Mouse (Mus musculus): ENCODE data around the gene Lin54. TPM values are rescaled to one million over a fixed set of nuclear protein-coding genes. Genes with fewer than 3 reads are reported as not detected.

The Lin54 gene
- polyA plus RNA-seq, 1 experiment from 2014 or later, result 7.9 TPM

DNA sequence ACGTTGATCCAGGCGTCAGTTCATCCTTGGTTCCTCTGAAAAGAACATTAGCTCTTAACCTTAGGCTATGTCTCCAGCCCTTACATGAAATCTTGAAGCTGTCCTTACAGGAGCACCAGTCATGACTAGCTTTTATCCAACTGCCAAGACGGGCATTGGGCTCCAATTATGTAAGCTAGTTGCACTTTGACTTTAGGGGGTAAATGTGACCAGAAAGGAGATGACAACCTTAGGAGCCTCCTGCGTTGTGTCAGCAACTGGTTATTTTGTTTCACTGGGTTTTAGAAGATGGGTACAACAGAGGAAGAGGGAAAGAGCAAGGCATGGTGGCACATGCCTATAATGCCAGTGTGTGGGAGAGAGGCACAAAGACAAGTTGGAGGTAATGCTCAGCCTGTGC, 81.6 kb downstream of the Lin54 start:
- no peak for ATAC-seq (ENCODE audit: low read depth)
- no peaks in the 10 kb centered on the region for H3K9me3 ChIP-seq (ENCODE audit: control insufficient read depth, low read length)
- H3K36me3 ChIP-seq (ENCODE audit: control insufficient read depth, insufficient read depth, low read length), result peaks cover 48% of the 10 kb centered on the region
- peaks cover 19% of the 10 kb centered on the region for H3K4me1 ChIP-seq (ENCODE audit: control insufficient read depth, insufficient read depth, low read length)
- no peak overlapping the region for H3K4me2 ChIP-seq (ENCODE audit: low read depth, low read length)
- no peaks in the 10 kb centered on the region for H3K27me3 ChIP-seq (ENCODE audit: control insufficient read depth, insufficient read depth, low read length)
- 77% methylated on average over 4 of the region's 4 CpGs for WGBS
- H3K4me3 ChIP-seq (ENCODE audit: low read depth, low read length), result no peak overlapping the region
- H3K9ac ChIP-seq (replicated peaks; ENCODE audit: low read depth, low read length), result no peak overlapping the region
- H3K27ac ChIP-seq (ENCODE audit: low read depth, low read length), result no peak overlapping the region

DNA sequence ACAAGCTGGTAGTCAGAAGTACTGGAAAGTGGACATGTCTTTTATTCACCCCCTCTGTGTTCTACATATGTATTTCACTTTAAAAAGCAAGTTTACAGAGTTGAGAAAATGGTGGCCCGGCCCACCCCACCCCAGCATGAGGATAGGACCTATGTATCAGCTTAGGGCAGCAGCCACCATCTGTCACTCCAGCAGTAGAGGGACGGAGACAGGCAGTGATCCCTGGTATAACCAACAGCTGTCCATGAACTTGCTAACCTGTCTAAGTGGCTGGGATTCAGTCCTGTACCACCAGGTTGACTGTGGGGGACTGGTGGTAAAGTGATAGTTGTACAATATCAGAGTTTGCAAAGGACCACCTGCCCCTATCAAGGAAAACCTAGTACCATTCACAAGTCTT, 82.4 kb downstream of the Lin54 start:
- no peak for ATAC-seq (ENCODE audit: low read depth)
- H3K9me3 ChIP-seq (ENCODE audit: control insufficient read depth, low read length), result no peaks in the 10 kb centered on the region
- H3K36me3 ChIP-seq (ENCODE audit: control insufficient read depth, insufficient read depth, low read length), result peaks cover 45% of the 10 kb centered on the region
- H3K4me2 ChIP-seq (ENCODE audit: low read depth, low read length), result no peak overlapping the region
- H3K4me3 ChIP-seq (ENCODE audit: low read depth, low read length), result no peak overlapping the region
- peaks cover 19% of the 10 kb centered on the region for H3K4me1 ChIP-seq (ENCODE audit: control insufficient read depth, insufficient read depth, low read length)
- no peaks in the 10 kb centered on the region for H3K27me3 ChIP-seq (ENCODE audit: control insufficient read depth, insufficient read depth, low read length)
- no peak overlapping the region for H3K27ac ChIP-seq (ENCODE audit: low read depth, low read length)
- H3K9ac ChIP-seq (replicated peaks; ENCODE audit: low read depth, low read length), result no peak overlapping the region
- 82% methylated on average over 2 of the region's 2 CpGs for WGBS

DNA sequence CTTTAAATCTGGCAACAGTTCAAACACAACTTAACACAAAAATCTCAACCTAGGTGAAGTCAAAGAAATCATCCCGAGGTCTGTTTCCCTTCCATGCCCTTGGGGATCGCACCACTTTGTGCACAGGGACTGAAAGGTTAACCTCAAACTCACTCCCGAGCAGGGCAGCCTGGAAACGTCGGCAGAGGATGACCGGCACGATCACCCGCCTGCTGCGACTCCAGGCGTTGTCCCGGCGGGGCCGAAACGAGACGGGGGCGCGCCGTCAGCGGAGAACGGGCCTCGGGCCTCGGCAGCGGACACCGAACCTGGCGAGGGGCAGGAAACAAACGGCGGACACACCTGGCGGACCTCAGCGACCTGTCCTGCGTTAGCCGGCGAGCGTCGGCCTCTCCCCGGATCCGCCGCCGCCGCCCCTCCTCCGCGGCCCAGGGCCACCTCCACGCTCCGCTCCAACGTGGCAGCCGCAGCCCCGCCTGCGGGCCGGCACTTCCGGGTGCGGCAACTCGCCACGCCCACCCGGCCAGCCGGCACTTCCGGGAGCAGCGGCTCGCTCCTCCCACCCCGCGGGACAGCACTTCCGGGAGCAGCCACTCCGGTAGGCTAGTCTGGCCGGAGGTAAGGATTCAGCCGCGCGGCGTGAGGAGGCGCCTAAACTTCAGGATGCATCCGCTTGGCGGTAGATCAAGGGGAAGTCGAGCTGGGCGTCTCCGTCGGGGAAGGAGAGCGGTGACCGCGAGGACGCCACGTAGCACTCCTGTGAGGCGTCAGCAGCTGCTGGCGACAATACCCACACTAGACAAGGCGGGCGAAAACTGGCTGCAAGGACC, 84.5 kb downstream of the Lin54 start, which contains the start of gene Sec31a:
Sec31a (minus strand) TSS at position 474 of the 830 bp plus-strand sequence.
- WGBS, result under 1% methylated on average over 79 of the region's 82 CpGs
- Histone ChIP-seq H3K9me3 (ENCODE audit: control insufficient read depth, low read length) (no peaks in the 10 kb centered on the region), H3K27me3 (ENCODE audit: control insufficient read depth, insufficient read depth, low read length) (no peaks in the 10 kb centered on the region), H3K36me3 (ENCODE audit: control insufficient read depth, insufficient read depth, low read length) (peaks cover 26% of the 10 kb centered on the region), H3K27ac (ENCODE audit: low read depth, low read length) (peak within 1 kb of the TSS; percentile 80), H3K4me1 (ENCODE audit: control insufficient read depth, insufficient read depth, low read length) (peaks cover 19% of the 10 kb centered on the region), H3K4me3 (ENCODE audit: low read depth, low read length) (peak within 1 kb of the TSS; percentile 92), H3K4me2 (ENCODE audit: low read depth, low read length) (peak within 1 kb of the TSS; percentile 74), H3K9ac (replicated peaks; ENCODE audit: low read depth, low read length) (peak within 1 kb of the TSS; percentile 78)
- peak; percentile 98 for ATAC-seq (ENCODE audit: low read depth)

DNA sequence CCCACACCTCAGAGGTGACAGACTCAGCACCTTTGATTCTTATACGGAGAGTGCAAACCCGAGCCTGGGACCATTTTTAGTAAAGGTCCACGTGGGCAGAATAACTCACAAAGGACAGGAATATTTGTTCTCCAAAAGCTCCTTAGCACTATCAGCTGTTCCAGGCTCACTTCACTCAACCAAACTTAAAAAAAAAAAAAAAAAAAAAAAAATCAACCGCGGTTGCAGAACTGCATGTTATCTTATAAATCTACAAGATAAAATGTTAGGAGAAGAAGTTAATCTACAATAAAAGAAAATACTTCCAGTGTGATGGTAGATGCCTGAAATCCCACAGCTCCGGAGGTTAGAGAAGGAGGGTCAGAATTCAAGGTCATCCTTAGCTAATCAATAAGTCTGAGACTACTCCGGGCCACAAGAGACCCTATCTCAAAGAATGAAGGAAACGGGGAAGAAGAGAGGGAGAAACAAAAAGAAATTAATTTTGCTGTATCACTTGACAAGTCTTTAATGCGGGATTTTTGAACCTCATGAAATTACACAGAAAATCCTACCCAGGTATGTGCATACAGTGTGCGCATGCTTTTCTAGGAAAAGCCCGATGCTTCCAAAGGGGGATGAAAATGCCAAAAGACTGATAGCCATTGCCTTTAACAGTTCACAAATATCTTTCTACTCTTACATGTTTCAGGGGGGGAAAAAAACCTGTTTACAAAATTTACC, 85.8 kb downstream of the Lin54 start:
- Histone ChIP-seq H3K27me3 (ENCODE audit: control insufficient read depth, insufficient read depth, low read length) (no peaks in the 10 kb centered on the region), H3K36me3 (ENCODE audit: control insufficient read depth, insufficient read depth, low read length) (peaks cover 13% of the 10 kb centered on the region), H3K27ac (ENCODE audit: low read depth, low read length) (no peak overlapping the region), H3K4me2 (ENCODE audit: low read depth, low read length) (peak overlapping the region; percentile 74), H3K4me1 (ENCODE audit: control insufficient read depth, insufficient read depth, low read length) (peaks cover 19% of the 10 kb centered on the region), H3K4me3 (ENCODE audit: low read depth, low read length) (peak overlapping the region; percentile 92; the same call in 1 of the 2 replicates), H3K9me3 (ENCODE audit: control insufficient read depth, low read length) (no peaks in the 10 kb centered on the region), H3K9ac (replicated peaks; ENCODE audit: low read depth, low read length) (no peak overlapping the region; the same call in 1 of the 2 replicates)
- ATAC-seq (ENCODE audit: low read depth), result no peak
- WGBS, result 75% methylated on average over 11 of the region's 11 CpGs

DNA sequence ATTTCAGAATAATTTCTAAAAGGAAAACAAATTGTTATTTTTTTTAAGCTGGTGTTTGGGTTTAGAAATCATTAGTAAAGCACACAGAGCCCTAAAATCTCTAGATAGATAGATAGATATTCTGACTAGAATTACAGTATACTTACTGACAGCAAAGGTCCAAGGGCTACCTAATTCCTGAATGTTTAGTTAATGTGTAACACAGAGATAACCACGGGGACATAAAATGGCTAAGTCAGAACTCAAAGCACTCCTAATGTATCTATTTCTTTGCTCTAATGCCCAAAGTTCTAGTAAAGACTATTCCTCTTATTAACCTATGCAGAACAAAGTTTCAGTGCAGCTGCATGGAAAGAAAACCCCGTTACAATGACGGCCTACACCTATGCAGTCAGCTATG, 87.6 kb downstream of the Lin54 start:
- WGBS, result 86% methylated on average over 3 of the region's 3 CpGs
- Histone ChIP-seq H3K4me1 (ENCODE audit: control insufficient read depth, insufficient read depth, low read length) (peaks cover 19% of the 10 kb centered on the region), H3K9me3 (ENCODE audit: control insufficient read depth, low read length) (no peaks in the 10 kb centered on the region), H3K9ac (replicated peaks; ENCODE audit: low read depth, low read length) (no peak overlapping the region), H3K27ac (ENCODE audit: low read depth, low read length) (no peak overlapping the region), H3K4me3 (ENCODE audit: low read depth, low read length) (no peak overlapping the region), H3K36me3 (ENCODE audit: control insufficient read depth, insufficient read depth, low read length) (peaks cover under 1% of the 10 kb centered on the region; the same call in 1 of the 2 replicates), H3K27me3 (ENCODE audit: control insufficient read depth, insufficient read depth, low read length) (no peaks in the 10 kb centered on the region), H3K4me2 (ENCODE audit: low read depth, low read length) (no peak overlapping the region)
- ATAC-seq (ENCODE audit: low read depth), result no peak

DNA sequence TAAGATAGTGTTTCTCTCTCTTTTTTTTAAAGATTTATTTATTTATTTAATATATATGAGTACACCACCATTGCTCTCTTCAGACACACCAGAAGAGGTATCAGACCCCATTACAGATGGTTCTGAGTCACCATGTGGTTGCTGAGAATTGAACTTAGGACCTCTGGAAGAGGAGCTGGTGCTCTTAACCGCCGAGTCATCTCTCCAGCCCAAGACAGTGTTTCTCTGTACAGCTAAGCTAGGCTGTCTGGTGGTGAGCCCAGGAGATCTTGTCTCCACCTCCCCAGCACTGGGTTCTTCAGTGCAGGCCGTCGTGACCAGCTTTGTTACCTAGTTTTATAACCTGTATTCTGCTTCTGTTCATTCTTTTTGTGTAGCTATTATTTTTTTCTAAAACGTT, 90.2 kb downstream of the Lin54 start:
- no peak overlapping the region for H3K4me2 ChIP-seq (ENCODE audit: low read depth, low read length)
- H3K36me3 ChIP-seq (ENCODE audit: control insufficient read depth, insufficient read depth, low read length), result peaks cover 8% of the 10 kb centered on the region; the same call in 1 of the 2 replicates
- ATAC-seq (ENCODE audit: low read depth), result no peak
- peaks cover 12% of the 10 kb centered on the region for H3K4me1 ChIP-seq (ENCODE audit: control insufficient read depth, insufficient read depth, low read length)
- H3K9me3 ChIP-seq (ENCODE audit: control insufficient read depth, low read length), result no peaks in the 10 kb centered on the region
- no peak overlapping the region for H3K9ac ChIP-seq (replicated peaks; ENCODE audit: low read depth, low read length)
- 95% methylated on average over 5 of the region's 5 CpGs for WGBS
- no peaks in the 10 kb centered on the region for H3K27me3 ChIP-seq (ENCODE audit: control insufficient read depth, insufficient read depth, low read length)
- no peak overlapping the region for H3K4me3 ChIP-seq (ENCODE audit: low read depth, low read length)
- no peak overlapping the region for H3K27ac ChIP-seq (ENCODE audit: low read depth, low read length)

DNA sequence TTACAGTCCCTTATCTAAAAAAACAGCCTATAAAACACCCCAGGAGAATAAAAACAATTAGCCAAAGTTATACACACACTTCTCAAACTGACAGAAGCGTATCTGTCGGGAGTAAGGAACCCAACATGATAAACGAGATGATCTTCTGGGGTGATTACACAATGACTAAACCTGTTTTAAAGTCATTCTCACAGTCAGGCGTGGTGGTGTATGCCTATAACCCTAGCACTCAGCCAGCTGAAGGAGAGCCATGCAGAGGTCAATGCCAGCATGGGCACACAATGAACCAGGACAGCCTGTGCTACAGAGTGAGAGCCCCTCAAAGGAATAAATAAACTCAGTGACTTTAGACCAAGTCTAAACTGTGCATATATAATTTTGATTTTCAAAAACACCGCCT, 92.0 kb downstream of the Lin54 start:
- Histone ChIP-seq H3K4me3 (ENCODE audit: low read depth, low read length) (no peak overlapping the region), H3K4me1 (ENCODE audit: control insufficient read depth, insufficient read depth, low read length) (no peaks in the 10 kb centered on the region), H3K36me3 (ENCODE audit: control insufficient read depth, insufficient read depth, low read length) (peaks cover 22% of the 10 kb centered on the region), H3K4me2 (ENCODE audit: low read depth, low read length) (no peak overlapping the region), H3K9me3 (ENCODE audit: control insufficient read depth, low read length) (no peaks in the 10 kb centered on the region), H3K27me3 (ENCODE audit: control insufficient read depth, insufficient read depth, low read length) (no peaks in the 10 kb centered on the region), H3K9ac (replicated peaks; ENCODE audit: low read depth, low read length) (no peak overlapping the region), H3K27ac (ENCODE audit: low read depth, low read length) (no peak overlapping the region)
- ATAC-seq (ENCODE audit: low read depth), result no peak
- 80% methylated on average over 5 of the region's 5 CpGs for WGBS

DNA sequence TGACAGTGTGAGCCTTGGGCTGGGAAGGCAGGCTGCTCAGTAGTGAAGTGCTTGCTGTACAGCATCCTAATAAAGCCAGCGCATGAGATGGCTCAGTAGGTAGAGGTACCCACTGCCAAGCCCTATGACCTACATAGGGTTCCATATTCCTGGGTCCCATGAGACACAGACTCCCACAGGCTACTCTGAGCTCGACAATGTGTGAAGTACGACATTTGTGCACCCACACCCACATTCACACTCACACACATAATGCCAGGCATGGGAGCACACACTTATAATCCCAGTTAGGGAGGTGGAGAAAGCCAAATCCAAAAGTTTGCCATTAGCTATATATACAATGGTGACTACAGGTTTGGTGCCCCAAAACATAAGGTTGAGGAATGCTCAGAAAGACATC, 103.7 kb downstream of the Lin54 start:
- Histone ChIP-seq H3K4me3 (ENCODE audit: low read depth, low read length) (no peak overlapping the region), H3K36me3 (ENCODE audit: control insufficient read depth, insufficient read depth, low read length) (peaks cover 65% of the 10 kb centered on the region), H3K9ac (replicated peaks; ENCODE audit: low read depth, low read length) (no peak overlapping the region), H3K27me3 (ENCODE audit: control insufficient read depth, insufficient read depth, low read length) (no peaks in the 10 kb centered on the region), H3K27ac (ENCODE audit: low read depth, low read length) (no peak overlapping the region), H3K4me2 (ENCODE audit: low read depth, low read length) (no peak overlapping the region), H3K4me1 (ENCODE audit: control insufficient read depth, insufficient read depth, low read length) (no peaks in the 10 kb centered on the region), H3K9me3 (ENCODE audit: control insufficient read depth, low read length) (no peaks in the 10 kb centered on the region)
- ATAC-seq (ENCODE audit: low read depth), result no peak
- WGBS, result 92% methylated on average over 3 of the region's 3 CpGs

DNA sequence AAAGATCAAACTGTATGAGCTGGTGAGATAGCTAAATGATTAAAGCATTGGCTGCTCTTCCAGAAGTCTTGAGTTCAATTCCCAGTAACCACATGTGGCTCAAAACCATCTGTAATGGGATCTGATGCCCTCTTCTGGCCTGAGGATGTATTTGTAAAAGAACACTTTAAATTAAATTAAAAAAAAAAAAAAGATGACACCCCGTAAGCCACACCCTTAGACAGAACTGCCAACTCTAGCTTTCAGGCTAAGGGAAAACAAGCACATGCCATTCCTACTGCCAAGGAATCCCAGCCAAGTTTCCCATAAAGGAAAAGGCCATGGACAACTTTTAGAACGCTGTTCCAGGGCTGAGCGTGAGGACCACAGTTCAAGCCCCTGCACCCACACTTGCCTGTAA, 106.8 kb downstream of the Lin54 start:
- H3K36me3 ChIP-seq (ENCODE audit: control insufficient read depth, insufficient read depth, low read length), result peaks cover 78% of the 10 kb centered on the region
- no peaks in the 10 kb centered on the region for H3K9me3 ChIP-seq (ENCODE audit: control insufficient read depth, low read length)
- no peaks in the 10 kb centered on the region for H3K4me1 ChIP-seq (ENCODE audit: control insufficient read depth, insufficient read depth, low read length)
- H3K4me2 ChIP-seq (ENCODE audit: low read depth, low read length), result no peak overlapping the region
- H3K4me3 ChIP-seq (ENCODE audit: low read depth, low read length), result no peak overlapping the region
- WGBS, result 86% methylated on average over 3 of the region's 3 CpGs
- no peaks in the 10 kb centered on the region for H3K27me3 ChIP-seq (ENCODE audit: control insufficient read depth, insufficient read depth, low read length)
- no peak overlapping the region for H3K27ac ChIP-seq (ENCODE audit: low read depth, low read length)
- H3K9ac ChIP-seq (replicated peaks; ENCODE audit: low read depth, low read length), result no peak overlapping the region
- no peak for ATAC-seq (ENCODE audit: low read depth)

All from neural tube, embryonic 14.5 days (tissue).